Mouse (Mus musculus) thymus, postnatal 14 days (tissue): Measurements from ENCODE around the gene Olfr1217.
"Not testable (repeated sequence)": the region's sequence is repeated elsewhere in the genome, so short reads cannot be mapped to it uniquely, and the experiment has no call there.

Experiments used
- DNase-seq: peaks from one replicate; pipeline ENCODE4 v3.0.0; 2021

Gene Olfr1217

GRCm38 (mm10) chr2:89031965-89032364, at the start of gene Olfr1217:
Gene Olfr1217 (minus strand): TSS chr2:89032065.
- DNase-seq, result no peak

DNA sequence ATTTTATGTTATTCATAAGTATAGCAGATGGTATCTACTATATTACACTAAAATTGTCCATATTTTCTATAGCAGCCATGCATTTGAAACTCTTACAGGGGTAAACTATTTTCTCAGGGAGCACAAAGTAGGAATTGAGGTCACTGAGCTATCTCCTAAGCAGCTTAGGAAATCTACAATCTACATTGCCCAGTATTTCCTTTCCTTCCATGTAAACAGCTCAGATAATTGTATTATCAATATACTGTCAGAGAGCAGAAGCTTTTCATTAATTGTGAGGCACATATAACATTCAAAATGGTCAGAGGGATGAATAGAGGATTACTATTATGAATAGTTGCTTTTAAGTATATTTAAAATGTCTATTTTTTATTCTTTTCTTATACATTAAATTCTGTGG, 49.6 kb upstream of the Olfr1217 start:
- no peak for DNase-seq

GRCm38 (mm10) chr2:89061087-89061486, 29.2 kb upstream of the Olfr1217 start, which contains the start of gene Olfr1218:
Gene Olfr1218 (minus strand): TSS chr2:89061187.
- DNase-seq, result no peak

- DNase-seq, result not testable (repeated sequence)
Measured at GRCm38 (mm10) chr2:89021436-89021835, 10.4 kb downstream of the Olfr1217 start.

- DNase-seq, result no peak
Measured at GRCm38 (mm10) chr2:89018240-89018639, 13.6 kb downstream of the Olfr1217 start, which contains the start of gene Olfr1216. Gene Olfr1216 (minus strand): TSS chr2:89018340.

DNA sequence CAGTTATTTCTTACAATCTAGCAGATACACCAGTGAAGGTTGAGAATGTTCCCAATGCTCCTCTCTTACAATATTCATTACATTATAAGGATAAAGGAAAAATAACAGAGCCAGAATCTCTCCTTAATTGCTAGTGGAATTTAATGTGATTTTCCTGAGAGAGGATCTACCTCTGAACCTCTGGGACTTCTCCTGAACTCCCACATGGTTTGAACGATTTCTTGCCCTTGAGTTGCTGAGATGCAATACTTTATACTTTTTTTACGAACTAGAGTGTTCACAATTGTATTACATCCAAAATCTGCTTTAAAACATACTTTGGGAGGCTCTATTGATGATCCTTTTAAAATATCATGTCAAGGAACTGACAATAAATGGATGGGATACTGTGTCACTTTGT, 25.0 kb downstream of the Olfr1217 start, which contains the start of gene Olfr1215:
Gene Olfr1215 (minus strand): TSS at position 101 of the 400 bp plus-strand sequence.
- no peak for DNase-seq

DNA sequence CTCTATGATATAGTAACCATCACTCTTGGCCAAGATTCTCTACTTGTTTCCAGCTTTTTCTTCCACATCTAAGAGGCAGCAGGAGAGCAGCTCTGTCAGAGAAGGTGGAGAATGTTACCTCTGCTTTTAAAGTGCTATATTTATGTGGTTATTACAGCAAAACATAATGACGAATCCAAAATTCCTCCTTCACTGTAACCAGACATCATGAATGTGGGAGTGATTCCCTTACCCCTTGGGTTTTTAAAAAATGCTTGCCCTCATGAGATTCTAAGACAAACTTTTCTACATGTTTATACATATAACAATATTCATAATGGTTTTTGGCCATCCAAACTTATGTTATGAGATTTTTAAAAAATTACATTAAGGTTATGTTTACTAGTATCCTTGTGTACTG, 39.3 kb downstream of the Olfr1217 start, which contains the start of gene Olfr1214:
Gene Olfr1214 (minus strand): TSS at position 101 of the 400 bp plus-strand sequence.
- no peak for DNase-seq

GRCm38 (mm10) chr2:88980181-88980580, 51.7 kb downstream of the Olfr1217 start, which contains the start of gene Gm13762:
Gene Gm13762 (minus strand): TSS chr2:88980281.
- DNase-seq, result no peak
